Mouse (Mus musculus) kidney, embryonic 16.5 days (tissue): ENCODE measurements around the gene Cldn15. TPM values are rescaled to one million over a fixed set of nuclear protein-coding genes. Genes with fewer than 3 reads are reported as not detected.

ENCODE experiments used
- ATAC-seq: fragments of 200-750 bp; cut with Nextera tagmentation; 2 replicates; pipeline ENCODE4 v1.8.0; 2017; ENCODE audit warnings: moderate TSS enrichment; ENCODE audit not compliant: low FRiP score, low TSS enrichment
- H3K27ac ChIP-seq: fragments of 300-500 bp; sonication (generic); 2 replicates; pipeline ENCODE4 v1.5.1; 2014; ENCODE audit warnings: low read length
- H3K27me3 ChIP-seq: fragments of 300-500 bp; sonication (generic); 2 replicates; pipeline ENCODE4 v1.6.1; 2014; ENCODE audit warnings: low read length, control low read depth, mixed read lengths; ENCODE audit not compliant: insufficient read depth
- H3K36me3 ChIP-seq: fragments of 300-500 bp; sonication (generic); 2 replicates; pipeline ENCODE4 v1.6.1; 2014; ENCODE audit warnings: low read length, control low read depth, mixed read lengths; ENCODE audit not compliant: insufficient read depth
- H3K4me1 ChIP-seq: fragments of 300-500 bp; sonication (generic); 2 replicates; pipeline ENCODE4 v1.6.1; 2014; ENCODE audit warnings: low read length, control low read depth, mixed read lengths; ENCODE audit not compliant: insufficient read depth
- H3K4me2 ChIP-seq: fragments of 300-500 bp; sonication (generic); replicated peaks from 2 replicates; pipeline ENCODE4 v1.6.1; 2014; ENCODE audit warnings: low read depth, low read length
- H3K4me3 ChIP-seq: fragments of 300-500 bp; sonication (generic); 2 replicates; pipeline ENCODE4 v1.5.1; 2014; ENCODE audit warnings: mild to moderate bottlenecking, low read length
- H3K9ac ChIP-seq: fragments of 300-500 bp; sonication (generic); replicated peaks from 2 replicates; pipeline ENCODE4 v1.6.1; 2014; ENCODE audit warnings: low read length
- H3K9me3 ChIP-seq: fragments of 300-500 bp; sonication (generic); 2 replicates; pipeline ENCODE4 v1.6.1; 2016; ENCODE audit warnings: low read length, control low read depth
- WGBS: fragments of 180-500 bp; shearing (Covaris S2); extraction: QIAGEN DNeasy Blood & Tissue Kit; methylation state at CpG from one replicate; pipeline ENCODE4 v1.1.7; 2014; 5-methylcytosine and 5-hydroxymethylcytosine counted together
- polyA plus RNA-seq: library from polyadenylated mRNA; unstranded; fragments of >200 nt; fragmentation: Nextera tagmentation; extraction: Ambion mirVana; gene quantifications from 2 replicates; pipeline ENCODE4 v1.2.1, GENCODE M21; 2015

Cldn15 gene
- polyA plus RNA-seq, 1 experiment from 2014 or later = 4.9 TPM

DNA sequence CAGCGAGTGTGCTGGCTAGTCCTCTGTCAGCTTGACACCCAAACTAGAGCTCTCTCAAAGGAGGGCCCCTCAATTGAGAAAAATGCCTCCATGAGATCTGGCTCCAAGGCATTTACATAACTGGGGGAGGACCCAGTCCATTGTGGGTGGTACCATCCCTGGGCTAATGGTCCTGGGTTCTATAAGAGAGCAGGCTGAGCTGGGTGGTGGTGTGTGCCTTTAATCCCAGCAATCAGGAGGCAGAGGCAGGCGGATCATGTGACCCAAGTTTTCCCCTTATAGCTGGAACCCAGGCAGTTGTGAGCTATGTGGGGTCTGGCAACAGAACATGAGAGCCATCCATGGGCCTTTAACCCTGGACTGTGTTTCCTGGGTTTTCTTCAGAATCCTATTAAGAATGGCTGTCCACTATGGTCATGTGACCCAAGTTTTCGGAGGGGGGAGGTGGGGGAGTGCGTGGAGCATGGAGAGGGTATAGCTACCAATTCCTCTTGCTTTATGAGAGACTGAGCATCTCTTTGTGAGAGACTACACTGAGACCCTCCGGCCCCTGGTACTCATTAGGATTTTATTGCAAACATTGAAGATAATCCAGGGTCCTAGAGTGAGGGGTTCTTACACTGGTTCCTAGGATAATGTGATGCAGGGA, 5.0 kb upstream of the Cldn15 start:
- no peak for ATAC-seq
- H3K9ac ChIP-seq = peak overlapping the region; percentile 93
- peaks cover 33% of the 10 kb centered on the region for H3K4me1 ChIP-seq
- H3K27ac ChIP-seq = peak overlapping the region; percentile 94
- WGBS = 29% methylated on average over 5 of the region's 5 CpGs
- no peaks in the 10 kb centered on the region for H3K27me3 ChIP-seq
- peak overlapping the region; percentile 83 for H3K4me3 ChIP-seq
- no peaks in the 10 kb centered on the region for H3K9me3 ChIP-seq
- H3K36me3 ChIP-seq = peaks cover 19% of the 10 kb centered on the region
- H3K4me2 ChIP-seq = peak overlapping the region; percentile 86

DNA sequence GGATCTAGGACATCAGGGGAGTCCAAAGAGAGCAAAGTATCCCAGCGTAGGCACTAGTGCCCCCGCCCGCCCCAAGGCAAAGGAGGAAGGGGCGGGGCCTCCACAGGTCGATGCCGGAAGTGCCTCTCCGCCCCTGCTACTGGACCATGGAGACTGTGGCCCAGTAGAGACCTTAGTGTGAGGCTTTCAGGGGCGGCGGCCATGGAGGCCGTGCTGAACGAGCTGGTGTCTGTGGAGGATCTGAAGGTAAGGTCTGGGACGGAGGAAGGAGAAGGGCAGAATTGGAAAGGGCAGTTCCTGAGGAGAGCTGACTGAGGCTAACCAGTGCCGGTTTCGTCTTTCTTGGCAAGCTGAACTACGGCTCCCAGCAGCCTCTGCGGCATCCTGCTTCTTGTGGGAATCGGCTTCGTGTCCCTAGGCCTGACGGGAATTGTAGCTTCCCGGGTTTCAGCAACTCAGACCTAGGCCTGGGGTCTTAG, 4.4 kb upstream of the Cldn15 start:
- peak overlapping the region; percentile 86 for H3K4me2 ChIP-seq
- peak overlapping the region; percentile 93 for H3K9ac ChIP-seq
- H3K9me3 ChIP-seq = no peaks in the 10 kb centered on the region
- ATAC-seq = peak; percentile 80
- no peaks in the 10 kb centered on the region for H3K27me3 ChIP-seq
- peak overlapping the region; percentile 94 for H3K27ac ChIP-seq
- peak overlapping the region; percentile 83 for H3K4me3 ChIP-seq
- WGBS = 0% methylated on average over 20 of the region's 20 CpGs
- H3K4me1 ChIP-seq = peaks cover 39% of the 10 kb centered on the region
- peaks cover 19% of the 10 kb centered on the region for H3K36me3 ChIP-seq

DNA sequence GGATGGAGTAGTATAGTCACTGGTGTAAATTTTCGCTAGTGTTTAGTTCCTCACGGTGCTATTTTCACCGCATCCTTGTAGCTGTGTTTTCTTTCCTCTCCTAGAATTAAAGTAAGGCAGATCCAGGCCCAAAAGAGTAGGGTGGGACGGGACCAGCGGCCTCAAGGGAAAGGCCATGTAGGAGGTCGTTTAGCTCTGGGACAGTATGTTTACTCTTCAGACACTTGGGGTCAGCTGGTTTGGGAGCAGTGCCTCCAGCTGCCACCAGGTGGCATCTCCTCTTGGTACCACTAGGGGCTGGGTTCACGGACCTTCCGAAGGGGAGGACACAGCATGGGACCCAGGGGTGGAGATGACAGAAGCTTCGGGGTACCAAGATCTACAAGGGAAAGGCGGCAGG, 3.9 kb upstream of the Cldn15 start:
- Histone ChIP-seq H3K27me3 (no peaks in the 10 kb centered on the region), H3K9me3 (no peaks in the 10 kb centered on the region), H3K9ac (peak overlapping the region; percentile 93), H3K27ac (peak overlapping the region; percentile 94), H3K4me2 (peak overlapping the region; percentile 86), H3K36me3 (peaks cover 19% of the 10 kb centered on the region), H3K4me3 (peak overlapping the region; percentile 83), H3K4me1 (peaks cover 44% of the 10 kb centered on the region)
- peak; percentile 57; the same call in 1 of the 2 replicates for ATAC-seq
- 2% methylated on average over 10 of the region's 10 CpGs for WGBS

DNA sequence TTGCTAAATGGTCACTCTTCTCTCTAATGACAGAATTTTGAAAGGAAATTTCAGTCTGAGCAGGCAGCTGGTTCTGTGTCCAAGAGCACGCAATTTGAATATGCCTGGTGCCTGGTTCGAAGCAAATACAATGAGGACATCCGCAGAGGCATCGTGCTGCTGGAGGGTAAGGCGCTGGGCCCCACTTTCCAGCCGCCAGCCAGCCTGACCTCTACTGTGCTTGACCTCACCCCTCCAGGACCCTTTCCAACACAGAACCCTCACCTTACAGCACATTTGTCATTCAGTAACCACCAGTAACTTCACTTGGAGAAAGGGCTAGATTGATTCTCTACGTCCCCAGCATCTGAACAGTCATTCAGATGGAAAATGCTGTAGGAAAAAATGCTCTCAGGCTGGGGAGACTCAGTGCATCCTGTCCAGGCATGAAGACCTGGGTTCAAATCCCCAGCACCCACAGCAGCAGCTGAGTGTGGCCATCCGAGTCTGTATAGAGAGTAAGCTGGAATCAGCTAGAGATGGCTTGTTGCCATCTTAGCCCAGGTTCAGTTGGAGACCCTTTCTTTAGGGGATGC, 3.4 kb upstream of the Cldn15 start:
- ATAC-seq = no peak
- H3K27me3 ChIP-seq = no peaks in the 10 kb centered on the region
- H3K4me2 ChIP-seq = peak overlapping the region; percentile 86
- H3K9me3 ChIP-seq = no peaks in the 10 kb centered on the region
- peaks cover 47% of the 10 kb centered on the region for H3K4me1 ChIP-seq
- peaks cover 19% of the 10 kb centered on the region for H3K36me3 ChIP-seq
- peak overlapping the region; percentile 94 for H3K27ac ChIP-seq
- WGBS = 69% methylated on average over 8 of the region's 8 CpGs
- peak overlapping the region; percentile 93 for H3K9ac ChIP-seq
- peak overlapping the region; percentile 83 for H3K4me3 ChIP-seq

DNA sequence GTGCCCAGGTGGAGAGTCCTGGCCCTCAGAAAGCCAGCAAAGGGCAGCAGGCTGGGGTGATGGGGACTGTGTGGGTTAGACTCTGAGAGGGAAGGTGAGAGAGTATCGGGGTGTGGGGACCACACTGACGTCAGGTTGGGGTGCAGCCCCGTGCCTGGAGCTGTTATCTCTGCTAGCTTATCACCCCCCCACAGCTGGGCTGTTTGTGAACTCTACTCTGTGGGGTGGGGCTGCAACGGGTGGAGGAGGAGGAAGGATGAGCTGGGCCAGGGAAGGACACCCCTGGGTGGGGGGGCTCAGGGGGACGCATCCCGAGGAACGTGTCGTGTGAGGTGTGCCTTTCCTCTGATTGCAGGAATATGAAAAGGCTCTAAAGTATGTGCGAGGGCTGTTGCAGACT, 1.2 kb upstream of the Cldn15 start:
- WGBS = 82% methylated on average over 9 of the region's 9 CpGs
- Histone ChIP-seq H3K4me1 (peaks cover 47% of the 10 kb centered on the region), H3K9ac (peak overlapping the region; percentile 10; the same call in 1 of the 2 replicates), H3K4me3 (no peak overlapping the region), H3K36me3 (peaks cover 21% of the 10 kb centered on the region), H3K27ac (peak overlapping the region; percentile 92), H3K27me3 (no peaks in the 10 kb centered on the region), H3K9me3 (no peaks in the 10 kb centered on the region), H3K4me2 (no peak overlapping the region)
- no peak for ATAC-seq

DNA sequence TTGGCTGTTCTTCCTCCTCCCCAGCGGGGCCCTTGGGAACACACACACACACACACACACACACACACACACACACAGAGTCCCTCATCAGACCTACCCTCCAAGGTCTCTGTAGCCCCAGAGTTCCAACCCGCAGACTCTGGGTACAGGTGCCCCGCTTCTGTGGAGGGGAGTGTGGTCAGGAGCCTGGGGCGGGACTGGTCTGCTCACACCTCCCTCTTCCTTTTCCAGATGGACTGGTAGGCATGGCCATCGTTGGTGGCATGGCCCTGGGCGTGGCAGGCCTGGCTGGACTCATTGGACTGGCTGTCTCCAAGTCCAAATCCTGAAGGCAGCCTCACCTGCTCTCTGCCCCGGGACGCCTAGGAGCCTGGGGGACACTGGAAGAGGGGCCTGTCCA, 730 bp upstream of the Cldn15 start:
- no peaks in the 10 kb centered on the region for H3K27me3 ChIP-seq
- 74% methylated on average over 7 of the region's 8 CpGs for WGBS
- no peak for ATAC-seq
- peak overlapping the region; percentile 92 for H3K27ac ChIP-seq
- H3K4me2 ChIP-seq = peak overlapping the region; percentile 21; the same call in 1 of the 2 replicates
- H3K9me3 ChIP-seq = no peaks in the 10 kb centered on the region
- peaks cover 21% of the 10 kb centered on the region for H3K36me3 ChIP-seq
- peak overlapping the region; percentile 40; the same call in 1 of the 2 replicates for H3K9ac ChIP-seq
- peaks cover 47% of the 10 kb centered on the region for H3K4me1 ChIP-seq
- H3K4me3 ChIP-seq = no peak overlapping the region

DNA sequence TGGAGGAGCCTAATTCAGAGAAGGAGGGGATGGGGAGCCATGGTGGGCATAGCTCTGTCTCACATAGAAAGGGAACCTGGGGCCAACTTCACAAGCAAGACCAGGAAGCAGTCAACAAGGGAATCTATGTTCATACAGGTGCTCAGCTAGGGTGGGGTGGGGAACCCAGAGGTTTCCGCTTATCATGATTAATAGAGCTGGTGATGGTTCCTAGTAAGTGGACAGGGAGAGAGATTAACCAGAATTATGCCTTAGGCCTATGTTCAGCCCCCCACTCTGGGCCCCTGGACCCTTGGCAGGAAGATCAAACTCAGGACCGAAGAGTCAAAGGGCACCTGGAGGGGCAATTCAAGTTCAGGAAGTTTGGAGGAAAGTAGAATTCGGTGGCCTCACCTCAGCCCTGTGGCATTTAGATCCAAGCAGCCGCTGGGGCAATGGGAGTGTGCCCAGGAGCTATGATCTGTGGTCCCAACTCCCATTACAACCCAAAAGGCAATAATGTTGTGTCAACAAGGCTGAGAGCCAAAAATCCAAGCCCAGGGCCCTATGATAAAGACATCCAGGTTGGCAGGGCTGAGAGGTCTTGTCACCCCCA, 542 bp downstream of the Cldn15 start:
- no peak overlapping the region for H3K4me3 ChIP-seq
- peak overlapping the region; percentile 92 for H3K27ac ChIP-seq
- ATAC-seq = no peak
- H3K9me3 ChIP-seq = no peaks in the 10 kb centered on the region
- no peaks in the 10 kb centered on the region for H3K27me3 ChIP-seq
- H3K9ac ChIP-seq = peak overlapping the region; percentile 40; the same call in 1 of the 2 replicates
- H3K4me1 ChIP-seq = peaks cover 42% of the 10 kb centered on the region
- WGBS = 79% methylated on average over 4 of the region's 4 CpGs
- no peak overlapping the region; the same call in 1 of the 2 replicates for H3K4me2 ChIP-seq
- peaks cover 21% of the 10 kb centered on the region for H3K36me3 ChIP-seq

DNA sequence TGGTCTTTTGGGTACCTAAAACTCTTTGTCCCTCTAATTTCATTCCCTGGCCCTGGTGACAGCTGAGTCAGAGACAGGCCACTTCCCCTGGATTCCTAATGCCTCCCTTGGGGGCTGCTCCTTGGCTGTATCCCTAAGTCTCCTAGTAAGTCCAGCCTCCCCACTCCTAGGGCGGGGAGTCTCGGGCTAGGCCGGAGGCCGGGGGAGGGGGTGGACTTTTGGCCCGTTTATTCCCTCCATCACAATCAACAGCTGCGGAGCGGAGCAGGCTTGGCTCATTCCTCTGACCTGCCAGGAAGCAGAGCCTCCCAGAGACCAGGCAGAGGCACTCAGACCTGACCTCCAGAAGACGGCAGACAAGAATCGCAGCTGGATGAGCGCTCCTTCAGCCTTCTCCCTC, 1.2 kb downstream of the Cldn15 start:
- Histone ChIP-seq H3K9ac (no peak overlapping the region), H3K27me3 (no peaks in the 10 kb centered on the region), H3K4me3 (no peak overlapping the region), H3K4me1 (peaks cover 41% of the 10 kb centered on the region), H3K36me3 (peaks cover 21% of the 10 kb centered on the region), H3K27ac (peak overlapping the region; percentile 92), H3K4me2 (0 out of 2 replicates have a peak overlapping the region, but pooled peaks have one; percentile 1), H3K9me3 (no peaks in the 10 kb centered on the region)
- peak; percentile 53; the same call in 1 of the 2 replicates for ATAC-seq
- 34% methylated on average over 10 of the region's 10 CpGs for WGBS

DNA sequence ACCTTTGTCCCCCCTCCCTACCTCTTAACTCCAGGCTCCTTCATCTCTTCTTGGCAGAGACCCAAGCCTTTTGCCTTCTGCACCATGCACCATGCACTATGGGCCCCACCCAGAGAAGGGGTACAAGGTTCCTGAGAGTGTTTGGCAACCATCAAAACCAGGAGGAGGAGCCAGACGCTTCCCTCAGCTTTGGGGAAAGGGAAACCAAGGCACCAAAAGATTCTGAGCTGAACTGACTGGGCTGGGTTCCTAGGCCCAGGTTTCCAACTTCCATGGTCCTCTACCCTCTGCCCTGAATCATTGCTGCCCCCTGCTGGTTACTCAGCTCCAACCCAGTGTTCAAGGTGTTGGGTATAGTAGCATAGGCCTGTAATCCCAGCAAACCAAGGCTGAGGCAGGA, 4.3 kb downstream of the Cldn15 start:
- no peak for ATAC-seq

More for the DNA sequence above, 4.3 kb downstream of the Cldn15 start:
- H3K9me3 ChIP-seq = no peaks in the 10 kb centered on the region
- no peak overlapping the region for H3K27ac ChIP-seq
- no peak overlapping the region for H3K4me3 ChIP-seq
- WGBS = 53% methylated on average over 1 of the region's 1 CpGs
- peaks cover 7% of the 10 kb centered on the region; the same call in 1 of the 2 replicates for H3K36me3 ChIP-seq
- H3K9ac ChIP-seq = no peak overlapping the region
- no peak overlapping the region for H3K4me2 ChIP-seq
- H3K27me3 ChIP-seq = no peaks in the 10 kb centered on the region
- peaks cover 22% of the 10 kb centered on the region for H3K4me1 ChIP-seq
